Mouse (Mus musculus): ENCODE data around the gene Tle1.

- TF ChIP-seq CTCF (IDR thresholded peaks at IDR 0.05; ENCODE audit: low read depth, low read length): no peak
- TF ChIP-seq POLR2A (IDR thresholded peaks at IDR 0.05; ENCODE audit: extremely low read depth, insufficient read depth, low read length): no peak
These were observed 3.8 kb upstream of the Tle1 start for GRCm38 (mm10) chr4:72204420-72205045.
